Mouse (Mus musculus) embryo, embryonic 11.5 days (tissue): Measurements from ENCODE around the gene Mtmr10.
A peak's percentile ranks its signal among the peaks of the same experiment; 100 is the strongest.

Experiments used
- DNase-seq: peaks from one replicate; pipeline ENCODE4 v3.0.0-alpha.2; 2012; ENCODE audit warnings: low read depth, low spot score

Mtmr10 gene

DNA sequence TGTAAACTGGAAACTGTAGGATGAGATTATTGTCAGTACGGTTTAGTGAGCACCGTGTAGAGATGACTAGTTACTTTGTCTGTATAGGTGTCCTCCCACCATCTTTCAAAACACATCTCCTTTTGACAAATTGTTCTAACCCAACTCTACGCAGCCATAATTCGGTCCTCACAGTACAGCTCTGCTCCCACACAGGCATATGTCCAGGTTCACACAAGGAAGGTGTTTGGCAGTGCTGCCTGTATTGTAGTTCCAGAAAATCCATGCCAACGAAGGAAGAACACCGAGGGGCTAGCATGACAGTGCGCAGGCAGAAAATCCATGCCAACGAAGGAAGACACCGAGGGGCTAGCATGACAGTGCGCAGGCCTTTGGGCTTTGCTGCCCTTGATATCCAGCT lies 4.3 kb downstream of the Mtmr10 start:
- DNase-seq = no peak

DNA sequence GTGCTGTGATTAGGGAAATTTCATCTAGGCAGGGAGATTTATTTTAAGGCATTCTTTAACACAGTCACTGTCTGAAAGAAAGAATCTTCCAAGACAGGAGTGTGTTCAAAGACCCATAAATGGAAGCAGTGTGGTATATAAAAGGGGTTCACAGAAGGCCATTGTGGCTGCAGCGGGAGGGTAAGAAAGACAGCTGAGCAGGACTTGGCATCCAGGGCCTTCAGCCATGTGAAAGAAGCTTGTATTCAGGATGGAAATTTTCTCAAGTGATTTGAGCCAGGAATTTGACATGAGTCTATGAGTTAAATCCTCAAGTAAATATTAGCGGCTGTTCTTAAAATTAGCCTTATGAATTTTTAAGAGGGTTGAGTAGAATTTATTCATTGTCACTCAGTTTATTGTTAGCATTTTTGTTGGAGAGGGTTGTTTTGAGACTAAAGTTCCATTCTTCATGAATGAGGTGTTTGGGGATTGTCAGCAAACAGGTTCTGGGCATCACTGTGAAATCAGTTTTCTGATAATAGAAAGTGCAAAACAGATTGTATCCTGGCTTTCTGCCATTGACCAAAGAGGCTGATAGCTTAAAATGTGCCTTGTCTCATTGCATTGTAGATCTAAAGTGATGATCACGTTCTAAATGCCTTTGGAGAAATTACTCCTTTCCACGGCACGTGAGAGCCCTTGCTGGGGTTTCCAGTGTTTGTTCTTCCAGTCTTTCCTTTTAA lies 9.0 kb downstream of the Mtmr10 start:
- DNase-seq = no peak

DNA sequence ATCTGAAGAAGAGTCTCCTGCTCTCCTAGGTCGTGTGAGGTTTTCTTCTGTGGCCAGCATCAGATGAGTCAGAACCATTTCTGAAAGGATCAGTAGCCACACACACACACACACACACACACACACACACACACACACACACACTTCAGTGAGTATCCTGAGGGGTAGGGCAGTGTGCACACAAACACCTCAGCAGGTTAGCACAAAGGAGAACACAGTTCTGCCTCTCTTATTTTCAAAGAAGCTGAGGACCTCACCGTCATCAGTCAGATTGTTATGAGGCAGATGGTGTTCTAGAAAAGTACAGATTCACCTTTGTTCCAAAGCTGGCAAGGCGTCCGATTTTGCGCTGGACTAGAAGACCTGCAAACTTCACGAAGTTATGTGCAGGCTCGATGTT lies 22.8 kb downstream of the Mtmr10 start:
- no peak for DNase-seq

DNA sequence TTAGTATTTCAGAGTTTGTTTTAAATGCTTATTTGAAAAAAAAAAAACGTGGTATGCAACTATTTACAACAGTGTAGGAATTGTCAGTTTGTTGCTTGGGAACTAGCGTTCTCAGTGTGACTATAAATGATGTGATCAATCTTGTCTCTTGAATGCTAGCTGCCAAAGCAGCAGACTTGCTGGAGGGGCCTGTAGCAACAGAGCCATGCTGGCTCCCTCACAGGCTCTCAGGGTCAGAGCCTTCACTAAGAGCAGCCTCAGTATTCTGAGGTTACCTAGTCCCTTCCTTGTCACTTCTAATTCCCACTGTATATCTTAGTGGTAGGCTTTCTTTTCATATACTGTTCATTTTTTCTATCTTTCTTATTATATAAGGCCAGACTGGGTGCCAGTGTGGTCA lies 23.3 kb downstream of the Mtmr10 start:
- DNase-seq = no peak

DNA sequence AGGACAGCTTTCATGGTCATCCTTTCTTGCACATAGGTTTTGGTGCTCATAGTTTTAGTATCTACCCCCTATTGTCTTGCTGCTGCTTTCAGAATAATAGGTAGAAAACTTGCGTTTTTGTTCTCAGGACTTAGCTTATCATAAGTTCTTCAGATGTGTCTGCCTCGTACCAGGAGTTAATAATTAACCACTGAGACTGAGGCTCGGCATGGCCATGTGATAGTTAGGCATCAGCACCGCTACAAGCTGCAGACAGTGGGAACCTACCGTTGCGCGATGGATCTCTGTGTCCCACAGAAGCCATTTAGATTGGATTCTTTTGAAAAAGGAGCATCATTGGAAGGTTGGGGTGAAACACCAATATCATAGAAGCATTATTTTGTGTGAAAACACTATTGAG lies 25.4 kb downstream of the Mtmr10 start:
- DNase-seq = no peak

DNA sequence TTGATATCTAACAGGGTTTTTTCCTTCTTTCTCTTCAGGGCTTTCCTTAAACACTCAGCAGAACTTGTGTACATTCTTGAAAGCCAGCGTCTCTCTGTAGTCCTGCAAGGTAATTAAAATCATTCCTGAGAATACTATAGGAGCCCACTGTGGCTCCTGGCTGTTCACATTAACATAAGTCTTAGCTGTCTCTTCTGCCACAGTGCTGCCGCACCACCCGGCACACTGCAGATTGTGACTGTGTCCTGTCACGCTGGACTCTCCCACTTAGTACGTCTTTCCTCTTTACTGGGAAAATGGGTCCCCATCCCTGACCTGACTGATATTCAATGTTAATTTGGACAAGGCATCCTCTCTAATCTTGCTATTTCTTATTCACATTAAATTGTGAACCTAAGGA lies 33.7 kb downstream of the Mtmr10 start:
- DNase-seq = no peak

DNA sequence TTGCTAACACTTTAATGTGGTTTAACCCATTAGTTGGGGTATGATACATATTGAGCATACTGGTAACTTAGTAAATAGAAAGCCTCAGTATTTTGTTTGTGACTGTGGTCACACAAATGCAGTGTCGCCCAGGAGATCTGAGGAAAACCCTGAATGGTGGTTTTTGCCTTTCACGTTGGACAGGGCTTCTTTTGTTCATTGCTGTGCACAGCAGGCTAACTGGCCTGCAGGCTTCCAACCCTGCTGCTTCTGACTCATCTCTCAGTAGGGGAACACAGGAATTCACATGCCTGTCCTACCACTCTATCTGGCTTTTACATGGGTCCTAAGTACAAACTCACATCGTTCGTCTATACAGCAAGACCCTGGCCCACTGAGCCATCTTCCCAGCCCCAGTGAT lies 34.2 kb downstream of the Mtmr10 start:
- no peak for DNase-seq

DNA sequence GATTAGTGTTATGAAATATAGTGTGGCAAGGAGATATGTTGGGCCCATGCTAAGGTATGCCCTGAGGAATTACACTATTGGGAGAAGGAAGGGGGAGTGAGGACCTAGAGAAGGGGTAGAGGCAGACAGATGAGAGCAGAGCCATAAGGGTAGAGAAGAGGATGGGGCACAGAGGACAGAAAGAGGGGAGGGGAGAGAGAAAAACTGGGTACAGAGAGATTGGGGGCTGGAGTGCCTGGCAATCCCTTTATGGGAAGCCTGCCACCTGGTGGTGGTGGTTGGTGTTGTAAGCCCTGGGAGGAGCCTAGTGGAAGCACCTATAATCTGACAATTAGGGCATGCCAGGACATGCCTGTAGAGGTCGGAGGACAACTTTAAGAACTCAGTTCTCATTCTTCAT lies 39.4 kb downstream of the Mtmr10 start:
- peak; percentile 52 for DNase-seq

DNA sequence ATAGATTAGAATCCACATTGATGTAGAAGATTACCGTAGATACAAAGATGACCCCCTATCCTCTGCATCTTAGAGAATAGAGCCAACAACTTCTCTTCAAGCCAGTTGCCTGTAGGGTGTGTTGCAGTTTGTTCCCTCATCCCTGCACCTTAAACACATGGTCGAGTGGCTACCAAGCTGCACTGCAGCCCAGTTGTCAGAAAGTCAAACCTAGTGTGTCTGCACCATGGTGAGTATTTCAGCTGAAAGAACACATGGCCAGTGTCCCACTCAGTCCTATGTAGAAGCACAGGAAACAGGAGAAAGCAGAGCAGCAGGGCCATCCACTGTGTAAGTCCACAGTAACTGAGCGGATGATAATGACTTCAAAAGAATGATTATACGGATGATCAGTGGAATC lies 40.0 kb downstream of the Mtmr10 start:
- DNase-seq = no peak

DNA sequence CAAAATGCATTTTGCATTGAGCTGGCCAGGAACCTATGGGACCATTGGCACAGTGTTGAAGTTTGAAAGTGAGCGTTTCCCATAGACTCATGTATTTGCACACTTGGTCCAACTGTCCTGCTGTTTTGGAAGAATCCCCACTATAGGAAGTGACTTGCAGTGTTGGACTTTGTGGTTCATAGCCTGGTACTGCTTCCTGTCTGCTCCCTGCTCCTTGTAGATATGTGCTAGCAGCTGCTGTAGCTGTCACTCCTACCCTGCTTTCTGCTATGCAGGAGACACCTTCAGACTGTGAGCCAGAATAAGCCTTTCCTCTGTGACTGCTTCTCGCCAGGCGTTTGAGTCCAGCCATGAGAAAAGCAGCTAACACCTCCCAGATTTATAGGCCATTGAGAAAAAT lies 43.9 kb downstream of the Mtmr10 start:
- DNase-seq = no peak

DNA sequence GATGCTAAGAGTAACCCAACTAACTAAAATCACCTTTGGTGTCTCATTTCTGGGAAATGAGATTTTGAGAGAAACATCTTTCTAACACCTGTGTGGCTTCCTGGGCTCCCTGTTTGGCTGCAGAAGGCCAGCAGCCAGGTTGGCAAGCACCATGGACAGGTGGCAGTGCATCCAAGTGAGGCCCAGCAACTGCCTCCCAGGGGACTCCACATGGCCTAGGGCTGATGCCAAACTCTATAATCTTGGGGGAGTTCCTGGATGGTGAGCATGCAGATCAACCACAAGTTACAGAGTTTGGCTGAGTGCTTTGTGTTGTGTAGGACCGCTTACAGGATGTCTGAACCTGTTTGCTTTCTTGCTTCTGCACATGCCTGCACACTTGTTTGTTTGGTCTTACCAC lies 45.2 kb downstream of the Mtmr10 start:
- no peak for DNase-seq

DNA sequence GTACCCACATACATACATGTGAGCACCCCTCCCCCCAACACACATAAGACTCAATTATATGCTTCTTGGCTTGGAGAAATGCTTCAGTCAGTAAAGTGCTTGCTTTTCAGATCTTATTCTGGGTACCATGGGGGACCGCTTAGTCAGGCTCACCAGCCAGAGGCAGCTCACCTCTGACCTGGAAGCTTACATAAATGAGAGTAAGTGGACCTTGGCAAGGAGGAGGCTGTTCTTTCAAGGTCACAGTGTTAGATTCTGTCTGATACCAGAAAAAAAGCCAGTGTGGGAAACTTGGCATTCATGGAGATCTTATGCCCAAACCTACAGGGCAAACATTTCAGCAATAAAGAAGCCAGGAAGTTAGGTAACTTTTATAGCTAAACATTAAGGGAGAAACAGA lies 60.4 kb downstream of the Mtmr10 start:
- DNase-seq = no peak

DNA sequence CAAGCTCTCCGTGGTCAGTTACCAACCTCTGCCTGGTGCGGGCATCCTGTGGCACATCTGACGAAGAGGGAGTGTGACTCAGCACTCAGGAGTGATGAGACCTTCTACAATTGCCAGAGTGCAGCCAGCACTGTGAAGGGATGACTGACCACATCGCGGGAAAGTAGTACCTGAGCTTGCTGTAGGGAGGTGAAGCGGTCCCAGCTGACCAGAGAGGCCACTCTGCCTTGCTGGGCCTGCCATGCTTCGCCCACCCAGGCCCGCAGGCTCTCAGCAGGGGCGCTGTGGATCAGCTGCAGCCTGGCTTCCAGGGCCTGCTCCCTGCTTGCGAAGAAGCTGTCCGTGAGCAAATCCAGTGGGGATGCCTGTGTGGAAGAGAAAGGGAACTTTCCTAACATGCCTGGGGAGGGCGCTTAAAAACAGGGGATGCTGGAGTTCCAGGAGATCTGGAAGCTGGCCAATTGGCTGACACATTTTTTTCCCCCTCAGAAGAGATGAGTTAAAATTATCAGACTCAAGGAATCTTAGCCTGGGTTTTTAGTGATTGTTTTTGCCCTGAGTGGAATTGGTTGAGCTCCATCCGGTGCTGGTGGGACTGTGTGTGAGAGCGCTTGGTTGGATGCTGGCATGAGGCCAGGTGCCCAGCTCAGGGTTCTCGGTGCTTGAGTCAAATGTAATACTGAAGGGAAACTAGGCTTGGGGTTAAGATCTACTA lies 61.9 kb downstream of the Mtmr10 start:
- DNase-seq = no peak

DNA sequence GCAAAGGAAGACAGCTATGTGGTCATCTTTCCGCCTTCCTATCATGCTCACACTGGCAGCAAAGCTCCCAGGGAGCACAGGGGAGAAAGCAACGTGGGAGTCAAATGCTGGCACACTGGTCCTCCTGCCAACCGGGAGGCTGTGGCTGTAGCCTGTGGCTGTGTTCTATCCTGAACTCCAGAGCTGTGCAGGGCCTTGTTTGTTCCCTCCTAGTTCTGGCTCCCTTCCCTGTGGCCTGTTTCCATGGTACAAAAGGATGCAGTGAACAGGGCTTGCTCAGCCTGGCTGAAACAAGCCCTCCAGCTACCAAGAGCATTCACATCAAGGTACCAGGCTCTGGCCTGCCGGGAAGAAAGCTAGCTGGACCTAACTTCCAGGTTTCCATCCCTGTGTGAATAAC lies 63.6 kb downstream of the Mtmr10 start:
- DNase-seq = no peak

DNA sequence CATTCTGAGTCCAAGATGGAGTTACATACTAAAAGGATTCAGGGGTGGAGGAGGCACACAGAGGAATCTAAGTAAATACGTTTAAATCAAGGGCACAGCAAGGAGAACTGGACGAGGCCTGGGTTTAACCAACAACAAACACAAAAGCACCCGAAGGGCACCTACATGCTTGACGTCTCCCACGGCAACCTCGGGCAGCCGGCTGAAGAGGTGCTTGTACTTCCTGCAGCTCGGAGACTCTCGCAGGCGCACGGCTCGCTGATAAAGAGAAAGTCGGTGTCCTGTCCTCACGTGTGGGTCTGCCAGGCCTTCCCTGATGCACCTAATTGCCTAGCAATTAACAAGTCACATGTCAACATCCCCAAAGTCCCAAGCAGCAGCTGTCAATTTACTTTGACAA lies 66.8 kb downstream of the Mtmr10 start:
- DNase-seq = no peak

DNA sequence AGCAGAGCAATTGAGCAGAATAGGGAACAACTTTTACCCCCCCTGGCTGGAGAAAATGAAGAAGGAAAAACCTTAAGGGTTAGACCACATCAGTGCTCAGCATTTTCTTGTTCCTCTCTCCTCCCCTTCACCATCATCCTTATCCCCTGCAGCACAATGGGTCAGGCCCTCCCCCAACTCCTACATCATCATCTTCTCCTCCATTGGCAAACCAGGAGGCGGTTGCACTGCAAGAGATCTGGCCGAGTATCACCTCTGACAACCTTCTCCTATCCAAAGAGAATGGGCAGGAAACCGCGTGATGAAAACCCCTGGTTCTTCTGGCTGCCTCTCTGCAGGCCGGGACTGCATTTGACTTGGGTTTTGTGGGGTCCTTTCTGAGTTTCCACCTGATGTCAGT lies 69.2 kb downstream of the Mtmr10 start:
- no peak for DNase-seq

DNA sequence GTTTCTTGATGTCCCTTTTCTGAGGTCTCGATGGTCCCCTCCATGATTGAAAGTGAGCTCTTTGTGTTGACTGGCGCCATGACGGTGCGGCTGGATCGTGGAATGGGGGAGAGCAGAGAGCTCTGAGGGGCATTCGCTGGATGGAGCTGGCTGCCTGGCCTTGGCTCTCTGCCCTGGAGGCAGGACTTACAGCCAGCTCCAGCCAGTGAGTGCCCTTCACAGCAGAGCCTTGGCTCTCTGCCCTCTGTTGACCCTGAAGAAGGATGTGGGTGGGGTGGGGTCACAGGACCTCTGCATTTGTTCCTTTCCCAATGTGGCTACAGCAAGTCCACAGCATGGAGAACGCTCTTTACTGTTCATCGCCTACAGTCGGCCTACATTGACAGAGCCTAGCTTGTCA lies 70.0 kb downstream of the Mtmr10 start:
- no peak for DNase-seq

DNA sequence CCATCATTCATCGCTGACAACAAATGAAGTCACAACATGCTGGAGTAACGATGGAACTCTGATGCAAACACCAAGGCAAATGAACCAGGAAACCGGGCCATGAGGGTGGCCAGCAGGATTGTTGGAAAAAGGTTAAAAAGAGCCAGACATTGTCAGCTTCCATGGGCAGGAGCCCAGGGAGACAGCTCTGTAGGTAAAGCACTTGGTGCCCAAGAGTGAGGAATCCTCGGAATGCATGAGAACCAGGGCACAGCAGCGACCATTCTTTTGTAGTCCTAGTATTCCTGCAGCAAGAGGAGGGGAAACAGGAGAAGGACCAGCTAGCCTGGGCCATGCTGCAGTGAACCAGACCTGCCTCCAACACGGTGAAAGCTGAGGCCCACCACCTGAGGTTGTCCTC lies 71.2 kb downstream of the Mtmr10 start:
- no peak for DNase-seq

DNA sequence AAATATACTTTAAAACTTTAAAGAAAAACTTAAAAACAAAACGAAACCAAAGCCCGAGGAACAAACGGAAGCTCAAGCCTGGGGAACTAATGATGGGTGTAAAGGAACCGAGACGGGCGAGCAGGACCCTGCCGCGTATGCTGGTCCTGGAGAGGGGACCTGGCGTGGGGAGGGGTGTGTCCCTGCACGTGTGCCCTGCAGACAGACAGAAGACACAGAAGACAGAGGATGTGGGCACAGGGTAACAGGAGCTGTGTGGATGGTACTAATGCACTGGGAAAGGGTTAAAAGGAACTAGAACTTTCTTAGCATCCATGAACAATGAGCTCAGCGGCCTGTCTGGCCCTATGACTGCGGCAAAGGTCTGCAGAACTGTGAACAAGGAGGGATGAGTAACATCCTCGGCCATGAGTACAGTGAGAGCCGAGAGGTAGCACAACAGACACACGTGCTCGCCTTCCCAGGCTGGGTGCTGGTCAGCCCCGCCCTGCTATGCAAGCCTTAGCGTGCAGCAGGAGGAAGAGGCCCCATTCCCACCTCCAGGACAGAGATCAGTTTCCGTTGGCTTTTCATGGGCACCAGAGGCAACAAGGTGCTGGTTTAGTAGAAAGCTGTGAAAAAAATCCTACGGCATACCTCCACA lies 72.6 kb downstream of the Mtmr10 start:
- no peak for DNase-seq

DNA sequence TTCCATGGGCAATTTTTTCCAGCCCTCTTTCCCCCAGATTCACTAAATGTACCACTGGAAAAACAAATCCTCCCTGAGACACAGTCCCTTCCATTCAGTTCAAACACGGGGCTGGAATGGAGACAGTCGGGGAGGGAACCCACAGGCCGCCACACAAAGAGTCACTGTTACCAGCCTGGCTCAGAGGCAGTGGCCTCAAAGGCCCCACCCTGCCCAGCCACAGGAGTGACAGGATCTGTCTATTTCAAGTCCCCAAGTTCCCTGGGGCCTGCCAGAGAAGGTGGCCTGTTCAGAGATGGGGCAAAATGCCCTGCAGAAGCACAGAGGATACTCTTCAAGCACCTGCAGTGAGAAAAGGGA lies 73.1 kb downstream of the Mtmr10 start:
- DNase-seq = no peak

DNA sequence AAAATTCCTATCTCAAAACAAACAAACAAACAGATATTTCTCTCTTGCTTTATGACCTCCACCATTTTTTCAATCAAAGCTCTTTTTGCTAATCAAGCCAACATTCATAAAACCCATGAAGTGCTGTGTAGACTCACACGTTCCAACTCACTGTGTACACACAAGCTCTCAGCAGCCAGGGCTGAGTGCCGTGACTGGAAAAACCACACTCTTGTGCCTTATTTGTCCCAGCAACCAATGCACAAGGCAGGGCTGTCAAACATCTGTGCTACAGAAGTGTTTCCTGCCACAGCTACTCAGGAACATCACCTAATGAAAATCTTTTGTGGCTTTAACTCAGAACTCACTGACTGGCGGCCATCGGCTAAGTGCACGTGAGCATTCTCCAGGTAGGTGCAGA lies 78.4 kb downstream of the Mtmr10 start:
- no peak for DNase-seq

DNA sequence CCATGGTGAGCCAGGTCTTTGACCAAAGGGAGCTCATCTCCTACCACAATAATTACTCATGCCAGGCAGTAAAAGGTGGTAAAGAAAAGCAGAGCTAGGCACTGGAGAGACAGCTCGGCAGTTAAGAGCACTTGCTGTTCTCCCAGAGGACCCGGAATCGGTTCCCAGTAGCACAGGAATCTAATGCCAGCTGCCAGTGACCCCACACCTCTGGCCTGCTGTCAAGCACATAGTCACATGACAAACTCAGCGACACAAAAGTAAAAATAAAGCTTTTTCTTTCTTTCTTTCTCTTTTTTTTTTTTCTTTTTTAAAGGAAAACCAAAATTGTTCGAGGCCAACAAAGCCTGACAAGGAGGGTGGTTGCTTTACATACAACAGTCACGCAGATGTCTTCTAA lies 82.4 kb downstream of the Mtmr10 start:
- no peak for DNase-seq
